Mouse (Mus musculus) urinary bladder, postnatal 10 days (tissue): ENCODE measurements around the gene H2afv.
"Not testable (repeated sequence)": the region's sequence is repeated elsewhere in the genome, so short reads cannot be mapped to it uniquely, and the experiment has no call there.

Experiments used
- DNase-seq: peaks from one replicate; pipeline ENCODE4 v3.0.0; 2022; ENCODE audit warnings: low spot score

The H2afv gene

DNA sequence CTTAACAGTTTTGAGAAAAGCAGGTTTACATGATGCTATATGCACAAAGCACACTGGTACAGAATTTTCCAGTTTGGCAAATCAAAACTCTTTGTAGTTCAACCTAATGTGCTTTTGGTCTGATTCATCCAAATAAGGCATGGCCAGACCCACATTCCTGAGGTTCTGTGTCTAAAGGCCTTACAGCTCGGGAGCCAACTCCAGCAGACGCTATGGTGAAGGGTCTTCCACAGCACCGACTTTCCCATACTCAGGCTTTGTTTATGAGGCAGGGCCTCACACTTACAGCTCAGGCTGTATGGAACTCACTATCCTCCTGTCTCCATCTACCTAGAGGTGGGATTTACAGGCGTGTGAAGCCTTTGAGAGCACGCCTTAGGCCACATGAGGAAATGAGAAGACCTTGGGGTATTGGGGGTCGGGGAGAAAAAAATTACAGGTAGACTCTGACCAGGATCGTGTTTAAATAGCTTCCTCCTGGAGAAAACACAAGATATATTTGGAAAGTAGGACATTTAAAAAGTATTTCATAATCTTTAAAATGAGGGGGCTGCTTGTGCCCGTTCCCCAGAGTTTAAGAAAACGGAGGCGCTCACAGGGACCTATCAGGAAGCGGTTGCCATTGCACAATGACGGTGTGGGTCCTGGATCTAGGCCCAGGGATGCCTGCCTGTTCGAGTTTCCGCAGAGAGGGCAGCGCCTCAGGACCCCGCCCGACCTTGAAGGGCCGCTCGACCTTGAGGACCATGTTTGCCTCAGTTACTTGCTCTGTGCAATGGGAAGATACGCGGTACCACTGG, 29.3 kb downstream of the H2afv start, which contains the start of gene Ppia:
Gene Ppia (plus strand): TSS at position 693 of the 800 bp plus-strand sequence.
- no peak for DNase-seq

DNA sequence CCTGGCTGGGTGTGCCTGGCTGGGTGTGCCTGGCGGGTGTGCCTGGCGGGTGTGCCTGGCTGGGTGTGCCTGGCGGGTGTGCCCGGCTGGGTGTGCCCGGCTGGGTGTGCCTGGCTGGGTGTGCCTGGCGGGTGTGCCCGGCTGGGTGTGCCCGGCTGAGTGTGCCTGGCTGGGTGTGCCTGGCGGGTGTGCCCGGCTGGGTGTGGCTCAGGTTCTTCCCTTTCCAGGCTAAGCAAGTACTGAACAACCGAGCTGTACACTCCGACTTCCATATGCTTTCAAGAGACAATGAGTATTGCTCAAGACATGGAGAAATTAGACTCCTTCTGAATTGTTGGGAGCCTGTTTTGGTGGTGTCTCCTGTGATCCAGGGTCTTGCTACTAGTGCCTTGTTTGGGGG, 31.0 kb downstream of the H2afv start:
- DNase-seq: no peak

DNA sequence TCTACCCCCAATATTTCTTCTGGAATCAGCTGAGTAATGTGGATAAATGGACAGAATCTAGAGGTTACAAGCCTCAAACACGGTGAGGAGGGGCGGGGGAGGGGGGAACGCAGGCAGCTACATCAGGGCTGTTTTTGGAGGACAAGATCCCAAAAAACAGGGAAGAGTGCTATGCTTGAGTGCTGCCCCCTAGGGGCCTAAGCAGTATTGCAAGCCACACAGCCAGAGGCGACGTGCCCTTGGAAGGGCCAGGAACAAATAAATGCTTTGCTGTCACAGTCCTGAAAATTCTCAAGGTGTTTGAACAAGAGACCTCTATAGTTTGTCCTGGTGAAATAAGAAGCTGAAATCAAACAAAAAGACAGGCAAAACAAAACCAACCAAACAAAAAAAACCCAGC, 32.6 kb downstream of the H2afv start:
- no peak for DNase-seq

DNA sequence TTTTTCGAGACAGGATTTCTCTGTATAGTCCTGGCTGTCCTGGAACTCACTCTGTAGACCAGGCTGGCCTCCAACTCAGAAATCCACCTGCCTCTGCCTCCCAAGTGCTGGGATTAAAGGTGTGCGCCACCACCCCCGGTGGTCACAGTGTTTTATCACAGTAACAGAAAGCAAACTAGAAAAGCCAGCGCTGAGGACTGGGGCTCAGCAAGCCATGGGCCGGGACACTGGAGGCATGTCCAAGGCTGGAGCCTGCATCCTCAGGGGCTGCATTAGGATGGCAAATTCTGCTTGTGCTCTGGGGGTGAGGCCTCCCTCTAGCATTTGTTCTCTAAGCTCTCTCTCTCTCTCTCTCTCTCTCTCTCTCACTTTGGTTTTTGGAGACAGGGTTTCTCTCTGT, 33.5 kb downstream of the H2afv start:
- not testable (repeated sequence) for DNase-seq

DNA sequence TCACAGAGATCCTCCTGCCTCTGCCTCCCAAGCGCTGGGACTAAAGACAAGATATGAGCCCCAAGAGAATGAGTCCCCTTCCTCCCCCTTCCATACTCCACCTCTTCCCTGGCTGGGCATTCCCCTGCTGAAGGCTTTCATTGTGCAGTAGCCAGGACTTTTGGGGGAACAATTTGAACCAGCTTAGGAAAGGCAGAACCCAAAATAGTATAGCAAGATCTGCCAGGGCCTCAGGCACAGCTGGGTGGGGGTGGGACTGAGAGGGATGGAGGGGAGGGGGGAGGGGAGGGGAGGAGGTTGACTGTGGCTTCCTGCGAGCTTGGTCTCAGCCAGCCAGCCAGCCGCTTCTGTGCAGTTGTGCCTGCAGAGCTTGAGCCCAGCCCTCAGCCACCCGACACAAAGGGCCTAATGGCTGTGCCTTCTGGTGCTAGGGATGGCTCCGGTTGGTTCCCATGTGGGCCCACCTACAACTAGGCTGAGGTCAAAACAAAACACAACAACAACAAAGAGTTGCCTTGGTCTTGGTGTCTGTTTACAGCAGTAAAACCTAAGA, 34.1 kb downstream of the H2afv start:
- no peak for DNase-seq

DNA sequence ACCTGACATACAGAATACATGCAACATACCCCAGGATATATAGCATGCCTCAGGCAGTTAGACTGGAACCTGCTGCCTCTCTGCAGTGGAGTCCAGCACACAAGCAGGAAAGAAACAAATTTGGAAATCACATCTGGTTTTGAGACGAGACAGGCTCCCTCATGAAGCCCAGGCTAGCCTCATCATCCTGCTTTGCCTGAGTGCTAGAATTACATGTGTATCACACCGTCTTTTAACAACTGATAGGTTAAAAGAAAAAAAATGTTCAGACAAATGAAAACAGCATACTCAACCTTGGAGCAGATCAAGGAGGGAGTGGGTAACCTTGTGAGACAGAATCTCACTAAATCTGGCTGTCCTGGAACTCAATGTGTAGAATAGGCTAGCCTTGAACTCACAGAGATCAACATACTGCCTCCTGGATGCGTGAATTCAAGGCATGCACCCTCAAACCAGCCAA, 37.1 kb downstream of the H2afv start:
- DNase-seq: no peak

DNA sequence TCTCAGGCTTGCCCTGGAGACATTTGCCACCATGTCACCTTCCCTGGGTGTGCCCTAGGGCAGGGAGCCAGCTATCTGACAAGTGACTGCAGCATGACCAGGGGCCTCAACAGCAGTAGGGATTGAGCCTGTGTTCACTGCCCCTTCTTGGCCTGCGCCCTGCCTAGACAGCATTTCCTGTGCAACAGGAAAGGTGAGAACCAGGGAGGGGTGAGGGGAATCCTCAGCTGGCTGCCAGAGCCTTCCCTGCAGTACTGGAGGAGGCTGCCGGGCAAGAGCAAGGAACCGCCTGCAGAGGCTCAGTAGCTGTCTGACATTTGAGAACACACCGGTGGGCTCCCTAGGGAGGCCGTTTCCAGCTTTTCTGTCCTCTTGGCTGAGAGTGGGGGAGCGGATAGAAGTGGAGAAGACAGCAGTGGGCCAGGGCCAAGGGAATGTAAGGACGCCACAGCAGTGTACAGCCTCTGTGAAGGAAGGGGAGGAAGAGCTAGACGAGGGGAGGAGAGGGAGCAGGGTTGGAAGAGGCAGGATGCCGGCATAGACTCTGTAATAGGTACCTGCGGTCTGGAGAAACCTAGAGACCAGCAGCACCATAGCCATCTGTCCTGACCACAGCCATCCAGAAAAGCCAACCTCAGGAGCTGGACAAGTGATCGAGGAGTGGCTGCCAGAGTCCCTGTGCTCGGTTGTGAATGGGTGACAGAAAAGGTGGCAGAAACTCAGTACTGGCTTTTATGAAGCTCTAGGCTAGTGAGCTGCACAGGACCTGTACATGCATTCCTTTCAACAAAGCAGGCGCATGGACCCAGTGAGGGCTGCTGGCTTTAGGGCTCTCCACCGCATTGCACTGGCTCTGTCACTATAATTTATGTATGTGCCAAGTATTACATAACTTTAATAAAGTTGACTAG, 37.7 kb downstream of the H2afv start:
- no peak for DNase-seq

DNA sequence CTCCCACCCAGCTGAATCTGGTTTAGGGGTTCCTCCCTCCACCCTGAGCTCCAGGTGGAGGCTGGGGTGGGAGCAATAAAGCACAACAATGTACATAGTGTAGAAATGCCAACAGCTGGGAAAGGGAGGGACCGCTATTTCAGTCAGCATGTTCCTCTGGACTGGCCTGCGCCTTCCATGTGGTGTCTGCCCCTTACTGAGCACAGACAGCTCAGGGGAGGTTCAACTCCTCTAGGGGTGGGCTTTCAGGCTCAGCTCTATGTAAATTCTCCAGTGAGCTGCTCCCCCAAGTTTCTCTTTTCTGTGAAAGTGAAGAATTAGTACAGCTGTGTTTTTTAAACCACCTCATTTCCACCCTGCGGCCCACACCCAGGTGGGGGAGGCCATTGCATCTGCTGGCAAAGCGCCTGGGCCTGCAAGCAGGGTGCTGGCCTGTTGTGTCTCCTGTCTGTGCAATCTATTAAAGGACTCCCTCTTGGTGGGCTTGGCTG, 38.6 kb downstream of the H2afv start:
- DNase-seq: no peak

DNA sequence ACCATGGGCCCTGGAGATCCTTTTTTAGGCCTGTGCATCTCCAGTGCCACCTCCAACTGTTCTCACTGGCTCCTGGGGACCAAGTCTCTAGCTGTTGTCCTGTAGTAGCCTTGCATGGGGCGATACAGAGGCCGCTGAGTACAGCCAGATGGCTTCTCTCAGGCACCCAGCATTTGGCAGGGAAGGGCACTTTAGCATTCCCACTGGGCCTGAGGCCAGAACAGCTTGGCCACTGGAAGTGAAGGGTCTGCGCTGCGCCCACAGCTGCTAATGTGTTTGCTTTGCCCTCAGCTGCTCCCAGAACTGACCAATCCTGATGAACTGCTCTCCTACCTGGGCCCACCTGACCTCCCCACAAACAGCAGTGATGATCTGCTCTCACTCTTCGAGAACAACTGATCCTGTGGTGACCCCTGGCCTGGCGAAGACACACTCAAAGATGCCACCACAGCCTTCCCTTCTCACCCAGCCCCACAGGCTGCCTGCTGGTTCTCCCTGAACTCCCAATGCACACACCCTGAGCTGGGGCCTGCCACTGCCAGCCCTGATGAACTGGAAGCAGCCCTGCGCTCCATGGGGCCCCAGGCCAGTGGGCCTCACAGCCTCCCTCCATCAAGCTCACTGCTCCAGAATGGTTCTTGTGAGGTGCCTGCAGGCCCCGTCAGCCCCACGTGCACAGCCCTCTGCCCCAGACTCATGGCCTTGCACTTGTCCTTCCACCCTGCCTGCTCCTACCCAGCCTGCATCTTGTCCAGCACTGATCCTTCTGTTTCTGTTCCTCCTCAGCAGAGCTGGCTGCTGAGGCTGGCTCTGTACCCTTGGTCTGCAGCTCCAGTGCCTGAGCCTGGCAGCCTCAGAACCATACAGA, 39.3 kb downstream of the H2afv start:
- no peak for DNase-seq

DNA sequence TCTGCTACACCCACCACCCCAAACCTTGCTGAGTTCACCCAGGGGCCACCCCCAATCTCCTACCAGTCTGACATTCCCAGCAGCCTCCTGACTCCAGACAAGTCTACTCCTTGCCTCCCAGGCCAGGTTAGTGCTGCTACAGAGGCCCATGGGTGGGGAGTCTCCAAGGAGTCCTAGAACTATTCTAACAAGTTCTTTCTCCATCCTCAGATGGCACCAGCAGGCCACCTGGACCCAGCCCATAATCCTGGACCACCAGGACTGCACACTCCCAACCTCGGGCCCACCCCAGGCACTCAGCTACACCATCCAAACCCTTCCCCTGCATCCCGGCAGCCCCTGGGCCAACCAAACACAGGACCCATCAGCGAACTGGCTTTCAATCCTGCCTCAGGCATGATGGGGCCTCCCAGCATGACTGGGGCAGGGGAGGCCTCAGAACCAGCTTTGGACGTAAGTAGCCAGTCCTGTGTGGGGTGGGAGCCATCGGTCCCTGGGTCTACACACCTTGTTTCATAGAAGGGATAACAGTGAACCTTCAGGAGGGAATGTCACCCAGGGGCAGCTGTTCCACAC, 40.3 kb downstream of the H2afv start:
- DNase-seq: no peak

DNA sequence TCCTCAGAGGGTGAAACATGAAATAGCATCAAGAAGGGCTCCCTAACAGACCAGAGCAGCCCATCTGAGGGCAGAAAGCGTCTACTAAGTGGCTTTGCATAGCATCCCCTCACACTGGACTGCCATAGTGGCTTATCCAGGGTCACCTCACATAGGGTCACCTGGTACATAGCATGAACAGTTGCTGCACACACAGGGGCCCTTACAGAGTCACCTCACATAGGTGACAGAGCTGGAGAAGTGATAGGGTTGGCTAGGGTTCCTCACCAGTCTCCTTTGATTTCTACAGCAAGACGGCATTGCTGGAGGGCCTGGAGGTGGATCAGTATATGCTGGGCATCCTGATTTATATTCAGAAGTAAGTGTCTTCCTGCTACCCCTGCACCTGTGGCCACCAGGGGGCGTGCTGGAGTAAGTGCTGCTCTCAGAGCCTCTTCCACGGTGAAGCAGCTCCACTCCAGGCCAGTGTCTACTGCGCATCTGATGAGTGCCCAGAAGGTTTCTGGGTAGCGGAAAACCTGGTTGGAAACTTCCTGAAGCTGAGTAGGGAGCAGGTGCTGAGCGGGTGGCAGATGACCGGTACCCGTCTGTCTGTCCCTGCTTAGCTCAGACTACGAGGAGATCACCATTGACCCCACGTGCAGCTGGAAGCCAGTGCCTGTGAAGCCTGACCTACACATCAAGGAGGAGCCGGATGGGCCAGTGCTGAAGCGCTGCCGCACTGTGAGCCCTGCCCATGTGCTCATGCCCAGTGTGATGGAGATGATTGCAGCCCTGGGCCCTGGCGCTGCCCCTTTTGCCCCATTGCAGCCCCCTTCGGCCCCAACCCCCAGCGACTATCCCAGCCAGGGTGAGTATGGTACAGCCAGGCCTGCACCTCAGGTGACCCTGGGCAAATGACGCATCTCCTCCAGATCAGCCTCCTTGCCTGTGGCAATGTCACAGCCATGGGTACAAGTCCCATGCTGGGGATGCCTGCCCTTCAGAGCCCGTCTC, 41.4 kb downstream of the H2afv start:
- no peak for DNase-seq

DNA sequence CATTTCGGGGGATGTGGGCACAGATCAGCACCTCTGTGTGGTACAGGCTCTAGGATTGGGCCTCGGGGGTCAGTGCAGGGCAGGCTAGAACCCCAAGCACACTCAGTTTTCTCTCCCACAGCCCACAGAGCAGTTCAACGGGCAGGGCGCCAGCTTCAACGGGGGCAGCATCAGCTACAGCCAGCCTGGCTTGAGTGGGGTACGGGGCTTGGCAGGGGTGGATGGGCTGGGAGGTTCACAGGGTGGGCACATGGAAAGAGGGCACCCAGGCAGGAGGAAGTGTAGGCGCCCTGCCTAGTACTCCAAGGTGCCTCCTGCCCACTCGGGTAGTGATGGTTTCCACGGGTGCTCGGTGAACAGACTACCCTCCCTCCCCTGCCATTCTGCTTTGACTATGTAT, 46.1 kb downstream of the H2afv start:
- DNase-seq: no peak

DNA sequence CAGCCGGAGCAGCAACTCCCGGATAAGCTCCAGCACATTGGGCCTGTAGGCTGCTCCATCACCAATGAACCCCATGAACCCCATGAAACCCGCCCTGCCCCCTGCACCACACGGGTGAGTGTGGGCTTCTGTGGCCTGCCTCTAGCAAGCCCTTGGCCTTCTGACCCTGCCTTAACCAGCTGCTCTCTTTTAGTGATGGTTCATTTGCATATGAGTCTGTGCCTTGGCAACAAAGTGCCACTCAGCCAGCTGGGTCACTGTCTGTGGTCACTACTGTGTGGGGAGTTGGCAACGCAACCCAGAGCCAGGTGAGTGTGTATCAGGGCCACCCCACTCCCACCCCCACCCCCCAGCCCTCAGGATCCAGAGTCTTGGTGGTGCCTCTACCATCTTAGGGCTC, 48.7 kb downstream of the H2afv start:
- DNase-seq: no peak

DNA sequence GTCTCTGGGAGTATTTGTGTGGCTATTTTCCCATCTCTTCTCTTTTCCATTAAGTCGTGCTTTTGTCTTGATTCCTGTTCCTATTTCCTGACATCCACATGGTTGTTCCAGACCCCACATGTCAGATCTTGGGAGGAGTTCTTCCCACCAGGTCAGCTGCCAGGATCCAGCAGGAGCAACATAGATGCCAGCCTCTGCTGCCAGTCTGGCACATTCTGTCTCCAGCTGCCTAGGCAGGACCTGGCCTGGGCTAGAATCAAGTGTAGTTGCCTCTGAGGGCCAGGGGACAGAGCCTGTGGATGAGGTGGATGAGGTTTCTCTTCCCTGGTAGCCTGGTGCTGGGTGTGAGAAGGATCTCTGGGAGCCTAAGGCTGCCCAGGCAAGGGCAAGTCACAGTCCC, 50.4 kb downstream of the H2afv start:
- no peak for DNase-seq

DNA sequence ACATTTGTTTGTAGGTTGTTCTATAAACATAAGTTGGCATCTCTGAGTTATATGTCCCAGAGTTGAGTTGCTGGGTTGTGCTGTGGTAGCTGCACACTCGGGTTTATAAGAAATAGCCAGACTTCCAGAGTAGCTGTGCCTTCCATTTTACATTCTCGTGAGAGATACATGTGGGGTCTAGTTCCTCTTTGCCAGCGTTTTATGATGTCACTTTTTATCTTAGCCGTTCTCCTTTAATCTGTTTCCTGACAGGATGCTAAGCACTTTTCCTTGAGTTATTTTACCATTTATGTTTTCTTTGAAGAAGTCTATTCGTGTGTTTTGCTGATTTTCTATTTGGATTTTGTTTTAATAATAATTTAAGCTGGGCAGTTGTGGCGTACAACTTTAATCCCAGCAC, 51.4 kb downstream of the H2afv start:
- DNase-seq: no peak

DNA sequence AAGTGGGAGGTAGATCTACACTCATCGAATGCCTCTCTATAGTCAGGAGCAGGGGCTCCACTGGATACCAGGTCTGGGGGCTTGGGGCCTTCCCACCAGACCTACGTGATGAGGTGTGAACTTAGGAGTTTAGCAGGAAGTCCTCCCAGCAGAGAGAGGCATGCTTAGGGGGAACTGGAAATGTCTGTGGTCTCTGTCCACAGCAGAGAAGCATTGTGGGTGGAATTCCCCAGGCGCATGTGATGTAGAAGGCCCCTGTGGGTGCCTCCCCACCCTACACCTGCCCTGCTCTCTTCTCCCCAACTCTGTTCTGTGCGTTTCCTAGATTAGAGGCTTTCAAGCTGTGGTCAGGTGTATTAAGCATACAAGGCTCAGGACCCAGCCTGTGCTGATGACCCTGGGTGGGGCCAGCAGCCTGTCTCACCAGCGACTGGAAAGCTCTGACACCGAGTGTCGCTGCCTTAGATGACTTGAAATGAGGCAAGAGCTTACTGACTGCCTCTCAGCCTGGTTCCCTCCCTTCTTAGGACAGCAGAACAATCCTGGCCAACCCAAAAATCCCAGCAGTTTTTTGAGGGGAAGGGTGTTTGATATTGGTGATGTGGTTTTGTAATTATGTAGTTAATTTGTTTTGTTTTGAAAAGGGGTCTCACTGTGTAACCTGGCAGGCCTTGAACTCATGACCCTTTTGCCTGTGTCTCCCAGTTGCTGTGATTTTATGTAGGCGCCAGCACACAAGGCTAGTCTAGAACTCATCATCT, 52.5 kb downstream of the H2afv start:
- no peak for DNase-seq

DNA sequence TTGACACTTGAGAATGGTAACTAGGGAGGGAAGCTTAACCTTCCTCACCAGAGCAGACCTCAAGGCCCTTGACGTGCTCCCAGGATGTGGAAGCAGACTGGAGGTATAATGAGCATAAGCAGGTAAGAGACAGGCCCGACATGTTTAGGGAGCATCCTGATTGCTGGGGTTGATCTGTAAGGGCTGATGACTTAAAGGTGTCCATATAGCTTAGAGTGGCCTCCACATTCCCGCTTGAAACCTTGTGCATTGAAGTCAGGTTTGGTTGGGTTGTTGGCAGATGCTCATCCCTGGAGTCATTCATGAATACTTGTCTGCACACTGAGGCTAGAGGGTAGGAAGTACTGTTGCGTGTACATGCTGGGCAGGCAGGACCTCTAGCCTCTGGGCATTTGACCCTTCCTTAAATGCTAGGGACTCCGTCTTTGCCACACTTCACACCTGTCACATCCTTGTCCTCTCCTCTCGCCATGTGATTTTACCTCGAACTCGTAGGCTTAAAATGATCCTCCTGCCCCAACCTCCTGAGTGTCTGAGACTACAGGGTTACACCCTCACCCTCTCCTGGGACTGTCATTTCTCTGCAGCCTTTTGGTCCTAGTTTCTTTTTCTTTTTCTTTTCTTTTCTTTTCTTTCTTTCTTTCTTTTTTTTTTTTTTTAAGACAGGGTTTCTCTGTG, 53.7 kb downstream of the H2afv start:
- DNase-seq: no peak

DNA sequence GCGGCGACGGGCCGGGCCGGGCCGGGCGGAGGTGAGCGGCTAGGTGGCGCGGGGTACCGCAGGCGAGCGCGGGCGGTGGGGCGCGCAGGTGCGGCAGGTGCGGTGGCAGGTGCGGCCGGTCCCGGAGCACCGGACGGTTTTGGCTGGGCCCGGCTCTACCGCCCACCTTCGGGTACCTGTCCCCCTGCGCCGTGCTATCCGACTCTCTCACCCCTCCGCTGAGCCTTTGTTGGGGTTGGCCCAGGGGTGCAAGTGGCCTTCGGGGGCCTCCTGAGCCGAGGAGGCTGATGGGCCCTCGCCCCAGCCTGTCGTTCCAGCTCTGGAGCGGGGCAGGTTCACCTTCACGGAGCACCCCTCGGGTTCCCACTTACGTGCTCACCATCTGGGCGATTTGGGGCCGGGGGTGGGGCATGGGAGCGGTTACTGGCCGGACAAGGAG, 54.7 kb downstream of the H2afv start:
- no peak for DNase-seq
